Mouse (Mus musculus) brain, embryonic 18.5 days (tissue): Measurements from ENCODE around the gene Timp2.

Experiments used
- DNase-seq: peaks from one replicate; pipeline ENCODE4 v3.0.0-alpha.2; 2012; ENCODE audit warnings: low read depth, low spot score

Gene Timp2

GRCm38 (mm10) chr11:118292671-118293070 lies 62.9 kb downstream of the Timp2 start:
- no peak for DNase-seq

- DNase-seq: peak; percentile 100
Measured at GRCm38 (mm10) chr11:118289999-118290889, 65.3 kb downstream of the Timp2 start, which contains the start of gene Usp36. Gene Usp36 (minus strand): TSS chr11:118290244.

DNA sequence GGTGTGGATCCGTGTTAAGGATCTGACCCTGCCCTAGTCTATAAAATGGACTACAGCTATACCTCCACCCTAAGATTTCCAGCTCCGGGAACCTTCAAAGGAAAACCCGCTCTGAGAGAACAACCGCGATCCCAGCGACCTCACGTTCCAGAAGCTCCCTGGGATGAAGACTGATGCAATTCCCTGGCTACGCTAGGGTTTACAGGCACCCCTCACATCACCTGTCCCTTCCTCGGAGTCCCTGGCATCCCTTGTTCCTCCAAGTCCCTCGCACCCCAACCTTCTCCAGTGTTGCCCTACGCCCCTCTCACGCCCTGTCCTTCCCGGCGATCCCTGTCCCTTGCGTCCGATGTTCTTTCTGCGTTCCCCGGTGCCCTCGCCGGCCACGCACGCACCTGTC lies 66.0 kb downstream of the Timp2 start:
- DNase-seq: no peak

GRCm38 (mm10) chr11:118289037-118289511 lies 66.5 kb downstream of the Timp2 start:
- no peak for DNase-seq

GRCm38 (mm10) chr11:118287573-118287972 lies 68.0 kb downstream of the Timp2 start:
- no peak for DNase-seq

GRCm38 (mm10) chr11:118286434-118286833 lies 69.1 kb downstream of the Timp2 start:
- DNase-seq: no peak

GRCm38 (mm10) chr11:118285791-118286190 lies 69.7 kb downstream of the Timp2 start:
- no peak for DNase-seq

GRCm38 (mm10) chr11:118280218-118280617 lies 75.3 kb downstream of the Timp2 start:
- DNase-seq: no peak

- DNase-seq: no peak
Measured at GRCm38 (mm10) chr11:118276328-118276727, 79.2 kb downstream of the Timp2 start.

DNA sequence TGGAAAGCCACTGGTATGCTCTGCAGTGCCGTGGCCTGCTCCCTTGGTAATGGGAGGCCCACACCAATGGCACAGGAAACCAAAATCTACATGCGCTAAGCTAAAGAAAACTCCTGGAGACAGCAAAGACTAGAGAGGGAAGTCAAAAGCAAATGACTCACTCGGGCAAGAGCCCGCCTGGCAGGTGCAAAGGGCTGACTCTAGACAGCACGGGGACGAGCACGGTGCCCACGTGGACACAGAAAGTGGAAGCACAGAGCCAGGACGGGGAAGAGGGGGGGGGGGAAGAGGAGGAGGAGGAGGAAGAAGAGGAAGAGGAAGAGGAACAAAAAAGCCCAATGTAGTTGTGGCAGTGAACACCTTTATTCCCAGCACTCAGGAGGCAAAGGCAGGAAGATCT lies 80.4 kb downstream of the Timp2 start:
- DNase-seq: no peak

- no peak for DNase-seq
Measured at GRCm38 (mm10) chr11:118269827-118270226, 85.7 kb downstream of the Timp2 start.

- no peak for DNase-seq
Measured at GRCm38 (mm10) chr11:118266666-118267046, 88.9 kb downstream of the Timp2 start.

- no peak for DNase-seq
Measured at GRCm38 (mm10) chr11:118266044-118266665, 89.4 kb downstream of the Timp2 start.

DNA sequence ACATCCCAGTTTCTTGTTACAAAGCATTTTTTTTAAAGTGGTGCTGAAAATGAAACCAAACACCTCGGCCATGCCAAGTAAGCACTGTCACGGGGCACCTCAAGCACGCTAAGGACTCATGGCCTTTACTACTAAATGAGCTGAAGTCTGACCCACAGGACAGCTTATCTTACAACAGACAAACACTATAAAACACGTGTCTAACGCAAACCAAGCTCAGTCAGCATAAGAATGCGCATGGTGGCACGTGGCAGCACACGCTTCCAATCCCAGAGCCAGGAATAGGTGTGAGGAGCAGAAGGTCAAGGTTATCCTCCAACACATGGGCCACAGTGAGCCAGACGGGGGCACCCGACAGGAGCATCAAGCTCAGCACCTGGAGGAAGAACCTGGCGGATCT lies 89.9 kb downstream of the Timp2 start:
- DNase-seq: no peak

- DNase-seq: no peak
Measured at GRCm38 (mm10) chr11:118263146-118263545, 92.4 kb downstream of the Timp2 start.

GRCm38 (mm10) chr11:118260081-118260480 lies 95.5 kb downstream of the Timp2 start:
- no peak for DNase-seq

- DNase-seq: no peak
Measured at GRCm38 (mm10) chr11:118259580-118259979, 96.0 kb downstream of the Timp2 start.

GRCm38 (mm10) chr11:118256371-118256770 lies 99.2 kb downstream of the Timp2 start:
- DNase-seq: no peak

DNA sequence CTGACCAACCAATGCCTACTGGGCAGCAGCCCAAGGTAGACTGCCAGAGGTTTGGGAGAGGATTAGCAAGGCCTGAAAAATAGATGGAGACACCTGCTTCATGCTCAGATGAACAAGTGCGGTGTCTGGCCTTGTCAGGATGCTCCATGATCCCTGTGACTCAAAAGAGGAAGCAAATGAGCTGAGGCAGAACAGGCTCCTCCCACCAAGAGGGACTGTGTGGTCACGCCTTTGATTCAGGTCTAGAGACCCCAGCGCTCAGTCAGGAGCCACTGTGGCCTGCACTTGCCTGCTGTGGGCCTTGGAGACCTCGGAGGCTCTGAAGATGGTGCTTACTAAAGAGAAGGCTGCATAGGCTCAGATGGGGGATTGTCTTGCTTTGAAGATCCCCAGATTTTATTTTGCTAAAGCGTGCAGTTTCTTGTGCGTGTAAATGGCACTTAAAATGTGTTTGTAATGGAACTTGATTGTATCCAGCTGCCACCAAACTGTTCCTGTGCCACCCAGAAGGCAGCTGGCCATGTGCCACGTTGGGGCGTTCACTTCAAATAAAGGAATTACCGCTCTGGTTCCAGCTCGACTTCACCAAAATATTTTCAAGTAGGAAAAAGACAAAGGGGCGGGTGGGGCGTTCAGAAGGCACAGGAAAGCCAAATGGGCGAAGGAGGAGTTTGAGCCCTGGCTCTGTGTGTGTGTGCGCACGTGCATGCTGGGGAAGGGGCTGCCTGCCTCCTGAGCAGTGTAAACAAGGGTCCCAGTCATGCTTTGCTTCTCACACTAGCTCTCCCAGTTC lies 101.2 kb downstream of the Timp2 start:
- peak; percentile 26 for DNase-seq

- DNase-seq: no peak
Measured at GRCm38 (mm10) chr11:118253447-118254158, 101.9 kb downstream of the Timp2 start.
